Mouse (Mus musculus): ENCODE results near the gene Zmym3. TPM values are rescaled to one million over a fixed set of nuclear protein-coding genes. Genes with fewer than 3 reads are reported as not detected.

The Zmym3 gene
- polyA plus RNA-seq, 1 experiment from 2014 or later, result 39.2 TPM

DNA sequence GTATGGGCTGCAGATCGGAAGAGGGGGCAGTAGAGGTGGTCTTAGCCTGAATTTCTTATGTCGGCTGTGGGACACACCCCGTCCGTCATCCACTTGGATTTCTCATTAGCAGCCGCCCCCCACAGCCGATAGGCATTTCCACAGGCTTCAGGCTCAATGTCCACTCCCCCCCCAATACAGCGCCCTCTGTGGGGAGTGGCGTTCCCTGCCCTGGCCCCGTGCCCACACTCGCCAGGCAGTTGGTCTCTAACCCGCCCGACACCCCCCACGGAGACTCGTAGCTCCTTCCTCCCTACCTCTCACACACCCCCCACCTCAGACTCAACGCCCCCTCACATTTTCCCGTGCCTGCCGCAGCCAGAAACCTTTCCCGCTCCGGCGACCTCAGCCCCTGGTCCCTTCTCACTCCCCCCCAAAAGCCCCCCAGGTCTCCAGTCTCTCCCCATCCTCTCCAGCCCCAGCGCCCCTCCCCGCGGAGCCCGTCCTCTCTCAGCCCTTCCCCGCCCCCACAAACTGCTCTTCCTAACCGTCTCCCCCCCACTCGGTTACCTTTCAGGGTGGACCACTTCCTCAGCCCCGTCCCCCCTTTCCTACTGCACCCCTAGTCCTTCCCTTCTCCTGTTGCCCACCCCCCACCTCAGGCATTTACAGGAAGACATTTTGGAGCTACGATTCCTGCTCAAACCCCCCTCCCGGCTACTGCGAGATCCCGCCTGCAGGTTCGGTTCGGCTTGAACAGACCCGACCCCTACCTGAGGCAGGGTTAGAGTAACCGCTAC, 1.5 kb downstream of the Zmym3 start:
- Histone ChIP-seq H3K4me1 (peaks cover 11% of the 10 kb centered on the region), H3K4me2 (replicated peaks) (peak overlapping the region; percentile 58), H3K4me3 (peak overlapping the region; percentile 57), H3K9me3 (no peaks in the 10 kb centered on the region), H3K36me3 (no peaks in the 10 kb centered on the region), H3K27me3 (peaks cover 3% of the 10 kb centered on the region; the same call in 1 of the 2 replicates), H3K27ac (replicated peaks) (peak overlapping the region; percentile 60; the same call in 1 of the 2 replicates), H3K9ac (replicated peaks) (peak overlapping the region; percentile 68)
- WGBS, result 24% methylated on average over 35 of the region's 36 CpGs
- ATAC-seq (ENCODE audit: low FRiP score, low read depth), result peak; percentile 38

DNA sequence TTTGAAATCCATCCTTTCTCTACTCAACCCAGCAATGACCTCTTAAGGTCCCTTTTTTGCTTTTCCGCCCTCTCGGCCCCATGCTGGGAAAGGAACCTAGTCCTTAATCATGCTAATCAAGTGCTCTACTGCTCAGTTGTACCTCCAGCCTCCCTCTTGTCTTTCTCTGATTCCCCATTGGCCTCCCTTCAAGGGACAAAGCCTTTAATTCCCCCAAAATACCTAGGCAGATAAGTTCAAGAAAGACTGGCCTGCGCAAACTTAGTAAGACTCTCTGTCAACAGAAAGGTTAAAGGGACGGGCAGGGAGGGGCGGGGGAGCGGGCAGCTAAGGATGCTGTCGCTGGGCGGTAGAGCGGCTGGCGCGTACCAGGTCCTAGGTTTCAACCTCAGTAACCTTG, 24.2 kb downstream of the Zmym3 start:
- ATAC-seq (ENCODE audit: low FRiP score, low read depth), result no peak
- Histone ChIP-seq H3K27me3 (peaks cover 37% of the 10 kb centered on the region), H3K36me3 (no peaks in the 10 kb centered on the region), H3K4me2 (replicated peaks) (peak overlapping the region; percentile 28), H3K9me3 (no peaks in the 10 kb centered on the region), H3K9ac (replicated peaks) (no peak overlapping the region), H3K4me3 (no peak overlapping the region), H3K27ac (replicated peaks) (no peak overlapping the region), H3K4me1 (no peaks in the 10 kb centered on the region)
- 31% methylated on average over 11 of the region's 11 CpGs for WGBS

- peaks cover 42% of the 10 kb centered on the region for H3K27me3 ChIP-seq
Observed at GRCm38 (mm10) chrX:101394341-101394740, 26.3 kb downstream of the Zmym3 start.

DNA sequence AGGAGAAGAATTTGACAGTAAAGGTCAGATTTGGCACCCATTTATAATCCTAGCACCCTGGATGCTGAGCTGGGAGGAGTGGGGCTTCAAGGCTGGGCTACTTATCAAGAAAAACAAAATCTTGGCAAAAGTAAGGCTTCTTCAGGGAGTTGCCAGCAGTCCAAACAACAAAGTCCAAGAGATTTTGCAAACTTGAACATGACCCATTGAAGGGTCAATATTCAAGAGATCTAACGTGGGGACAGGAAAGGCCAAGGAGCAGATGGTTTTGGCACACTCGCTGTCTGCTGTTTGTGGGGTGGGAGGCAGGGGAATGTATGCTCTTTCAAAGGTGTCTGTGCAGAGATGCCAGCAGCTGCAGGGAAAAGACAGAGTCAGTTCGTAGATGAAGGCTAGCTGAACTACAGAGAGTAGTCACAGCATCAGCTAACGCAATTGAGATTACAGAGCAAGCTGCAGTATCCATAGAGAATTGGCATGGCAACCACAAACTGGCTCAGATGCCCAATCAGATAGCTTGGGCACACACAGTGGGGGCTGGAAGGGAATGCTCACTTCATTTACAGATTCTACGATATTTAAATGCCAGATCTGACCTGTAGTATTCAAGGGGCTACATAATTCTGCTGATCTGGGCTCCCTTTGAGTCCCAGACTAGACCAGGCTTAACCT, 31.6 kb downstream of the Zmym3 start:
- 66% methylated on average over 5 of the region's 5 CpGs for WGBS
- H3K4me1 ChIP-seq, result no peaks in the 10 kb centered on the region
- ATAC-seq (ENCODE audit: low FRiP score, low read depth), result no peak
- H3K27ac ChIP-seq (replicated peaks), result no peak overlapping the region
- no peak overlapping the region for H3K9ac ChIP-seq (replicated peaks)
- H3K36me3 ChIP-seq, result no peaks in the 10 kb centered on the region
- no peak overlapping the region for H3K4me3 ChIP-seq
- H3K4me2 ChIP-seq (replicated peaks), result no peak overlapping the region
- peaks cover 50% of the 10 kb centered on the region for H3K27me3 ChIP-seq
- no peaks in the 10 kb centered on the region for H3K9me3 ChIP-seq

More at GRCm38 (mm10) chrX:101394341-101394740, 26.3 kb downstream of the Zmym3 start:
- Histone ChIP-seq H3K4me1 (no peaks in the 10 kb centered on the region), H3K36me3 (no peaks in the 10 kb centered on the region), H3K27ac (replicated peaks) (no peak overlapping the region), H3K4me2 (replicated peaks) (no peak overlapping the region), H3K9ac (replicated peaks) (no peak overlapping the region), H3K9me3 (no peaks in the 10 kb centered on the region), H3K4me3 (no peak overlapping the region)
- ATAC-seq (ENCODE audit: low FRiP score, low read depth), result no peak
- 72% methylated on average over 2 of the region's 2 CpGs for WGBS

DNA sequence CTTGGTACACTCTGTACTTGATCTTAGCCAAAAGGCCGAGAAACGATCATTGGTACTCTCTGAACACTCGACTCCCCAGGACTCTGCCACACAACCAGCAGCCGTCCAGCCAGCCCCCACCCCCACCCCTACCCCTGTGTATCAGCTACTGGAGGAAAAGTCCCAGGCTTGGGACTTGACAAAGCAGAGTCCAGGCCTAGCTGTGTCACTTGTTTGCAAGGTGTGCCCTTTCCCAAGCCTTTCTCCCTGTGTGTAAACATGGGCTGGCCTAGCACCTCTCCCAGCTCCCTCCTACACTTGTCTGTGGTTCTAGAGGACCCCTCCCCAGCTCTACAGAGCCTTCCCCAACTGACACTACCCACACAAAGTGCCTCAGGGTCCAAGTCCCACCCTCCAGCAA, 34.4 kb downstream of the Zmym3 start:
- ATAC-seq (ENCODE audit: low FRiP score, low read depth), result no peak
- peaks cover 72% of the 10 kb centered on the region for H3K27me3 ChIP-seq
- no peak overlapping the region for H3K4me3 ChIP-seq
- 25% methylated on average over 4 of the region's 4 CpGs for WGBS
- no peaks in the 10 kb centered on the region for H3K36me3 ChIP-seq
- H3K27ac ChIP-seq (replicated peaks), result no peak overlapping the region
- H3K9me3 ChIP-seq, result no peaks in the 10 kb centered on the region
- no peak overlapping the region for H3K4me2 ChIP-seq (replicated peaks)
- H3K9ac ChIP-seq (replicated peaks), result no peak overlapping the region
- peaks cover 12% of the 10 kb centered on the region for H3K4me1 ChIP-seq

- H3K4me3 ChIP-seq, result peak overlapping the region; percentile 32
- H3K27me3 ChIP-seq, result peaks cover 81% of the 10 kb centered on the region
- H3K36me3 ChIP-seq, result no peaks in the 10 kb centered on the region
- peaks cover 12% of the 10 kb centered on the region for H3K4me1 ChIP-seq
- H3K9me3 ChIP-seq, result no peaks in the 10 kb centered on the region
- WGBS, result 20% methylated on average over 32 of the region's 32 CpGs
- peak; percentile 51; the same call in 1 of the 2 replicates for ATAC-seq (ENCODE audit: low FRiP score, low read depth)
- H3K27ac ChIP-seq (replicated peaks), result no peak overlapping the region
- peak overlapping the region; percentile 31; the same call in 1 of the 2 replicates for H3K9ac ChIP-seq (replicated peaks)
- H3K4me2 ChIP-seq (replicated peaks), result peak overlapping the region; percentile 48
Observed at GRCm38 (mm10) chrX:101384439-101385137, 36.1 kb downstream of the Zmym3 start.

- Histone ChIP-seq H3K4me3 (no peak overlapping the region), H3K9me3 (no peaks in the 10 kb centered on the region), H3K36me3 (no peaks in the 10 kb centered on the region), H3K4me2 (replicated peaks) (no peak overlapping the region), H3K9ac (replicated peaks) (no peak overlapping the region), H3K27ac (replicated peaks) (no peak overlapping the region), H3K27me3 (peaks cover 77% of the 10 kb centered on the region), H3K4me1 (peaks cover 12% of the 10 kb centered on the region)
- 46% methylated on average over 18 of the region's 18 CpGs for WGBS
- ATAC-seq (ENCODE audit: low FRiP score, low read depth), result no peak; the same call in 1 of the 2 replicates
Observed at GRCm38 (mm10) chrX:101383455-101383854, 37.2 kb downstream of the Zmym3 start.

- Histone ChIP-seq H3K9me3 (no peaks in the 10 kb centered on the region), H3K4me2 (replicated peaks) (no peak overlapping the region), H3K36me3 (no peaks in the 10 kb centered on the region), H3K27ac (replicated peaks) (no peak overlapping the region), H3K9ac (replicated peaks) (no peak overlapping the region), H3K4me3 (no peak overlapping the region), H3K4me1 (peaks cover 12% of the 10 kb centered on the region), H3K27me3 (peaks cover 58% of the 10 kb centered on the region)
- 47% methylated on average over 1 of the region's 1 CpGs for WGBS
- no peak for ATAC-seq (ENCODE audit: low FRiP score, low read depth)
Observed at GRCm38 (mm10) chrX:101379744-101380143, 40.9 kb downstream of the Zmym3 start.

GRCm38 (mm10) chrX:101377076-101377475, 43.6 kb downstream of the Zmym3 start:
- Histone ChIP-seq H3K4me3 (no peak overlapping the region), H3K27me3 (peaks cover 35% of the 10 kb centered on the region), H3K36me3 (no peaks in the 10 kb centered on the region), H3K9ac (replicated peaks) (no peak overlapping the region), H3K4me1 (peaks cover 2% of the 10 kb centered on the region; the same call in 1 of the 2 replicates), H3K4me2 (replicated peaks) (no peak overlapping the region), H3K27ac (replicated peaks) (no peak overlapping the region), H3K9me3 (no peaks in the 10 kb centered on the region)
- WGBS, result 74% methylated on average over 4 of the region's 4 CpGs
- no peak for ATAC-seq (ENCODE audit: low FRiP score, low read depth)

DNA sequence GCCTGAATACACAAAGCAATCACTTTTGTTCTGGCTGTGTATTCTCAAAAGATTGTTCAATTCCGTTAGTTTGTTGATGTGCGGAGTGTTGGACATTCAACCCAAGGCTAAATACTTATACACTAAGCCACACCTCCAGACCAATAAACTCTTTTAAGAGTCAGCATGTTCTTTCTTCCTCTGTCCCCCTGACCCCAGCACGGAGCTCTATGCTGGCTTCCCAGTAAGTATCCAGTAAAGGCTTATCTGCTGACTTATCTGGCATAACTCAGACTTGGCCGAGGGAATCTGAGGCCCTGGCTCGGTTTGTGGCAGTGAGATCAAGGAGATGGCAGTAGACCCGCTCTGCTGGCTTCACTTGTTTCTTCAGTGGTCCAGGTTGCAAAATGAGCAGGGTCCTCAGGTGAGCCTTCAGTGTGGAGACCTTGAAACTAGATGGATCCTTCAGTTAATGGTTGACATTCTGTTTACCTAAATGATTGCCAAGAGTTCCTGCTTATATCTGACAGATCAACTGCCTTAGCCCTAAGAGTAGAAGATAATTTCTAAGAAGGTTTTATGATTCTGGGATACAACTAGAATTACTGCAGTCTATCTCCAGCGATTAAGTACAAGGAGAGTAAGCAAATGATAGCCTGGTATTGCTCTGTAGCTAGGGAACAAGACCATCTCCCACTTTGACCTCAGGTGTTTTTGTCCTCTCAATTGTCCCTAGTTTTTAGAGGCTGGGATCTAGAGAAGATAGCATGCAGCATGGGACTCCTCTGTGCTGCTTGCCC, 44.3 kb downstream of the Zmym3 start, which contains the start of gene Gjb1:
Gene Gjb1 (plus strand): TSS at position 189 of the 779 bp plus-strand sequence.
- Histone ChIP-seq H3K27ac (replicated peaks) (no peak within 1 kb of the TSS), H3K36me3 (no peaks in the 10 kb centered on the region), H3K27me3 (peaks cover 28% of the 10 kb centered on the region), H3K4me1 (no peaks in the 10 kb centered on the region), H3K9me3 (no peaks in the 10 kb centered on the region), H3K9ac (replicated peaks) (no peak within 1 kb of the TSS), H3K4me2 (replicated peaks) (no peak within 1 kb of the TSS), H3K4me3 (no peak within 1 kb of the TSS)
- WGBS, result 83% methylated on average over 7 of the region's 7 CpGs
- no peak for ATAC-seq (ENCODE audit: low FRiP score, low read depth)

- WGBS, result 80% methylated on average over 5 of the region's 5 CpGs
- H3K27me3 ChIP-seq, result peaks cover 15% of the 10 kb centered on the region
- no peak for ATAC-seq (ENCODE audit: low FRiP score, low read depth)
Observed at GRCm38 (mm10) chrX:101372946-101373345, 47.7 kb downstream of the Zmym3 start.

More at GRCm38 (mm10) chrX:101372946-101373345, 47.7 kb downstream of the Zmym3 start:
- H3K9ac ChIP-seq (replicated peaks), result no peak overlapping the region
- H3K27ac ChIP-seq (replicated peaks), result no peak overlapping the region
- no peaks in the 10 kb centered on the region for H3K36me3 ChIP-seq
- no peak overlapping the region for H3K4me2 ChIP-seq (replicated peaks)
- no peaks in the 10 kb centered on the region for H3K4me1 ChIP-seq
- H3K4me3 ChIP-seq, result no peak overlapping the region
- no peaks in the 10 kb centered on the region for H3K9me3 ChIP-seq

Measured in midbrain, embryonic 12.5 days (tissue).